Mouse (Mus musculus) forebrain, embryonic 12.5 days (tissue): ENCODE results near the gene Prelp. TPM values are rescaled to one million over a fixed set of nuclear protein-coding genes. Genes with fewer than 3 reads are reported as not detected.
A peak's percentile ranks its signal among the peaks of the same experiment; 100 is the strongest.

Experiments used
- ATAC-seq: fragments of 200-750 bp; cut with Nextera tagmentation; 2 replicates; pipeline ENCODE4 v1.8.0; 2017; ENCODE audit warnings: moderate TSS enrichment; ENCODE audit not compliant: low FRiP score
- H3K27ac ChIP-seq: fragments of 300-500 bp; sonication (generic); 2 replicates; pipeline ENCODE4 v1.5.1; 2016; ENCODE audit warnings: mild to moderate bottlenecking
- H3K27me3 ChIP-seq: fragments of 300-500 bp; sonication (generic); 2 replicates; pipeline ENCODE4 v1.6.1; 2016; ENCODE audit warnings: mild to moderate bottlenecking
- H3K36me3 ChIP-seq: fragments of 300-500 bp; sonication (generic); replicated peaks from 2 replicates; pipeline ENCODE4 v1.6.1; 2016; ENCODE audit warnings: mild to moderate bottlenecking
- H3K4me1 ChIP-seq: fragments of 300-500 bp; sonication (generic); 2 replicates; pipeline ENCODE4 v1.6.1; 2016
- H3K4me2 ChIP-seq: fragments of 300-500 bp; sonication (generic); 2 replicates; pipeline ENCODE4 v1.6.1; 2016; ENCODE audit warnings: mild to moderate bottlenecking, moderate library complexity
- H3K4me3 ChIP-seq: fragments of 300-500 bp; sonication (generic); replicated peaks from 2 replicates; pipeline ENCODE4 v1.5.1; 2016; ENCODE audit warnings: mild to moderate bottlenecking
- H3K9ac ChIP-seq: fragments of 300-500 bp; sonication (generic); 2 replicates; pipeline ENCODE4 v1.6.1; 2016; ENCODE audit warnings: mild to moderate bottlenecking
- H3K9me3 ChIP-seq: fragments of 300-500 bp; sonication (generic); 2 replicates; pipeline ENCODE4 v1.6.1; 2016
- WGBS: fragments of 180-500 bp; shearing (Covaris S2); methylation state at CpG from one replicate; pipeline ENCODE4 v1.1.7; 2016; 5-methylcytosine and 5-hydroxymethylcytosine counted together
- polyA plus RNA-seq: library from polyadenylated mRNA; unstranded; fragments of >200 nt; fragmentation: Nextera tagmentation; extraction: Ambion mirVana; gene quantifications from 2 replicates; pipeline ENCODE4 v1.2.1, GENCODE M21; 2016

Prelp gene
- polyA plus RNA-seq, 1 experiment from 2014 or later: 2.1 TPM

GRCm38 (mm10) chr1:133863257-133863997, 57.8 kb downstream of the Prelp start:
- 21% methylated on average over 10 of the region's 10 CpGs for WGBS
- no peak for ATAC-seq
- H3K27me3 ChIP-seq: peaks cover 11% of the 10 kb centered on the region; the same call in 1 of the 2 replicates
- H3K9me3 ChIP-seq: no peaks in the 10 kb centered on the region
- H3K4me2 ChIP-seq: no peak overlapping the region
- H3K4me1 ChIP-seq: peaks cover 27% of the 10 kb centered on the region
- H3K4me3 ChIP-seq: no peak overlapping the region
- no peaks in the 10 kb centered on the region for H3K36me3 ChIP-seq
- H3K27ac ChIP-seq: peak overlapping the region; percentile 59
- H3K9ac ChIP-seq: no peak overlapping the region

- H3K9ac ChIP-seq: no peak overlapping the region
- no peak overlapping the region for H3K4me3 ChIP-seq
- 76% methylated on average over 5 of the region's 5 CpGs for WGBS
- H3K4me1 ChIP-seq: peaks cover 31% of the 10 kb centered on the region
- no peak overlapping the region for H3K27ac ChIP-seq
- H3K9me3 ChIP-seq: no peaks in the 10 kb centered on the region
- peaks cover 31% of the 10 kb centered on the region for H3K27me3 ChIP-seq
- no peak overlapping the region for H3K4me2 ChIP-seq
- H3K36me3 ChIP-seq: no peaks in the 10 kb centered on the region
- no peak for ATAC-seq
Observed at GRCm38 (mm10) chr1:133861028-133861427, 60.2 kb downstream of the Prelp start.

Other genes starting within 250 kb of the Prelp start
- gene Lax1, start 231.3 kb downstream of the Prelp start, polyA plus RNA-seq: 0.20 and 0.22 TPM in 2 replicates
- 8.5 and 9.2 TPM in 2 replicates for gene Atp2b4, start 120.4 kb downstream of the Prelp start, polyA plus RNA-seq
- gene Optc, start 13.4 kb downstream of the Prelp start, polyA plus RNA-seq: 2.6 and 3.2 TPM in 2 replicates
- gene Fmod, start 115.8 kb upstream of the Prelp start, polyA plus RNA-seq: 2.2 and 3.3 TPM in 2 replicates
- 128 and 135 TPM in 2 replicates for gene Btg2, start 157.7 kb upstream of the Prelp start, polyA plus RNA-seq
- not detected in 2 replicates for gene Chit1, start 189.8 kb upstream of the Prelp start, polyA plus RNA-seq